Mouse (Mus musculus): ENCODE data around the gene Fto. TPM values are rescaled to one million over a fixed set of nuclear protein-coding genes. Genes with fewer than 3 reads are reported as not detected.

Fto gene
- total RNA-seq, 2 experiments from 2014 or later, result 69.8 to 77.5 TPM

DNA sequence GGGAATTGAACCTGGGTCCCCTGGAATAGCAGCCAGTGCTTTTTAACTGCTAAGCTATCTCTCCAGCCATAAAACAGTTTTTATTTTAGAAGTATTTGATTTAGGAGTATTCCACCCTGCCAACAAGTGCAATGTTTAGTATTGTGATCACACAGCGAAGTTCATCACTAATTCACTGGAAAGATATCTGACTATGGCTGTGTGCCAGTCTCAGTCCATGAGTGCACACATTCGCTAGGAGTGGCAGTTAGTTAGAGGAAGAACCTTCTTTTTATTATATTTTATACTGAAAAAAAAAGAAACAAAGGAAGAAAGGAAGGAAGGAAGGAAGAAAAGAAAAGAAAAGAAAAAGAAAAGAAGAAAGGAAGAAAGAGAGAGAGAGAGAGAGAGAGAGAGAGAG is 174.1 kb downstream of the Fto start:
- intact Hi-C loops (cut with DNase I), result loop anchor here (5.0 kb wide), 2 partner anchors 110 to 310 kb away; no protein-coding TSS in a partner anchor
- no peak for DNase-seq

- DNase-seq, result peak in 1 of 2 experiments; percentile 52
- intact Hi-C loops (cut with DNase I), result loop anchor here (5.0 kb wide), 2 partner anchors 111 to 309 kb away; no protein-coding TSS in a partner anchor
Measured at GRCm38 (mm10) chr8:91488086-91488783, 174.9 kb downstream of the Fto start.

DNA sequence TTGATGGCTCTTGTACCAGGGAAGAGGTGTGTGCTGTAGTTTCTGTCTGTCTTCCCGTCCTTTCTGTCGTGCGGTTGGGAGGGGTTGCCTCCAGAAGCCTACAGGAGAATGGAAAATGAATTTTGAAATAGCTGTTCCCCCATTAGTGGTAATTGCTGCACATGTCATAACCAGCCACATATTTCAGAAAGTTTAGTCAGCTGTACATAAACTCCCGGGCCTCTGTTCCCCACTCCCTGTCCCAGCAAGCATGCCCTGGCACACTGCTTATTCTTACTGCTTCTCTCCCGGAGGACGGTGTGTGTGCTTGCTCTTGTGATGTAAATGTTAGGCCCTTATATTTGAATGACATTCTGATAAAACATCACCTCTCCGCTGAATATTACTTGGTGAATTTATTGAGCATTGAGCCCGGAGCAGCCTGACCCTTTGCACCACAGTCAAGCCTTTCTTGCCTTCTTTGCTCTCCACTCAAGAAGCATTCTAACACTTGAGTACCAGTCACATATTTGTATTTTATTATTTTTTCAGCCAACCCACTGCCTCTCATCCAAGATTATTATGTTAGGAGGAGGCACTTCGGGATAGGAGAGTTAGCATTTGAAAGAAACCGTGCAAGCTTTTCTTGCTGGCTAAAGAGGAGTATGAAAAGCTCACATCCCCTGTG is 175.6 kb downstream of the Fto start:
- no peak for DNase-seq
- intact Hi-C loops (cut with DNase I), result loop anchor here (5.0 kb wide), 2 partner anchors 112 to 308 kb away; no protein-coding TSS in a partner anchor

GRCm38 (mm10) chr8:91490065-91490464 is 176.7 kb downstream of the Fto start:
- intact Hi-C loops (cut with DNase I), result no loop called here
- no peak for DNase-seq

GRCm38 (mm10) chr8:91493373-91493772 is 180.0 kb downstream of the Fto start:
- DNase-seq, result no peak
- intact Hi-C loops (cut with DNase I), result no loop called here

DNA sequence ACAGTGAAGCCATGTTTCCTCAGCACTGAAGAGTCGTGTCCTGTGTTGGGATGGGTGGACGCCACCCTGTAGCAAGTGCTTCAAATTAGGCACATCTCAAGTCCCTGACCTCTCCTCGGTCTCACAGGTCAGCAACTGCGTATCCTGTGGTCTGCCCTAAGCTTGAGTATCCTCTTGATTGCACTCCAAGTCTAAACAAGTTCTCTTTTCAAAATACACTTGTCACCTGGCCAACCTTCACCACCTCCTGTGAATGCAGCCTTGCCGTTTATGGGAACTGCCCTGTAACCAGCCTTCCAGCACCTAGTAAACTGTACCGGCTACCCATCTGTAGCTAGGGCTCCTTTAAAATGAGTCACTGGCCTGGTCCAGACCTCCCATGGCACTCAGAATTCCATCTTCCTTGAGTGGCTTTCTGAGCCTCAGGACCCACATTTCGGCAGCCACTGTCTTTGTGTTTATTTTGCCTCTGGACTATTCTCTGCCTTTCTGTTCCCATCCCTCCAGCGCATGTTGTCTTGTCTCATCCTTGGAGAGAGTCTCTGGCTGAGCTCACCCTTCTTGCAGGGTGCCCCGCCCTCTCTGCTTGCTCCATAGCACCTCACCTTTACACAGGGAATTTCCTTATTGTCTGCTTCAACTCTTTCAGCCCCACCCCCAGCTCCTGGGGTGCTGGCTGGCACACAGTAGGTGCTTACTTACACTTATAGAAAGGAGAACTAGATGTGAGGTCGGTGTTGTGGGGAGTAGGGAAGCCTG is 181.4 kb downstream of the Fto start:
- intact Hi-C loops (cut with DNase I), result no loop called here
- DNase-seq, result no peak

DNA sequence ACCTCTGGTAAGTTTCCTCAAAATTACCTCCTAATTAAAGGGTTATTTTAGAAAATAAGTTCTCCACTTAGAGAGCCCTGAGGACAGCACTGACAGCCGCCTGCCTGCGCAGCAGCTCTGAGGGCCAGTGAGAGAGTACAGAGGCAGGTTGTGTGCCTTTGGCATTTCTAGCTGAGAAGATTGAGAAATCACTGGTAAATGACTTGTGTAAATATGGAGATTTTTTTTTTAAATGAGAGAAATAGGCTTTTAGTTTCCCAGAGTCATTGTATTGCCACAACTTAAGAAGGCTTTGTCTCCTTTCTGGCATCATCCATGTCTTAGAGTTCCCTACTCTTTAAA is 181.9 kb downstream of the Fto start:
- intact Hi-C loops (cut with DNase I), result no loop called here
- no peak for DNase-seq

DNA sequence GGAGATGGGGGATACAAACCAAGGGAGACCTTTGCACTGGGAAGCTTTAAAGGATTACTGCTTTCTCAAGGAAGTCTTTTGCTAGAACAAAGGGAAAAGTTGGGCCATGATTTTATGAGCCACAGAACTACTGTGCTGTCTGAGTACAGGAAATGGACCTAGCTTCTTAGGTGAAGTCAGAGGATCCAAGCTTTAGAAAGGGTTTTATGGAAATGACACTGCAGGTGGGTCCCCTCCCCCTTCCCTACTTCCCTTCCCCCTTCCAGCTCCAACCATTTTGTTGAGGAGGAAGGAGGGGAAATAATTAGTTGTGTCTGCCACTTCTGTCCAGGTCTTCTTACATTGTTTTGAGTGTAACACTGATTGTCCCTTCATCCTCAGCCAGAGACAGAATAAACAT is 182.7 kb downstream of the Fto start:
- intact Hi-C loops (cut with DNase I), result no loop called here

GRCm38 (mm10) chr8:91496936-91497335 is 183.6 kb downstream of the Fto start:
- DNase-seq, result no peak
- intact Hi-C loops (cut with DNase I), result no loop called here

More for the DNA sequence above, 182.7 kb downstream of the Fto start:
- DNase-seq, result no peak

GRCm38 (mm10) chr8:91498611-91499010 is 185.3 kb downstream of the Fto start:
- no peak for DNase-seq
- intact Hi-C loops (cut with DNase I), result no loop called here

GRCm38 (mm10) chr8:91499303-91499702 is 186.0 kb downstream of the Fto start:
- intact Hi-C loops (cut with DNase I), result no loop called here
- DNase-seq, result no peak

GRCm38 (mm10) chr8:91501960-91502600 is 188.8 kb downstream of the Fto start:
- no peak for DNase-seq
- intact Hi-C loops (cut with DNase I), result no loop called here

DNA sequence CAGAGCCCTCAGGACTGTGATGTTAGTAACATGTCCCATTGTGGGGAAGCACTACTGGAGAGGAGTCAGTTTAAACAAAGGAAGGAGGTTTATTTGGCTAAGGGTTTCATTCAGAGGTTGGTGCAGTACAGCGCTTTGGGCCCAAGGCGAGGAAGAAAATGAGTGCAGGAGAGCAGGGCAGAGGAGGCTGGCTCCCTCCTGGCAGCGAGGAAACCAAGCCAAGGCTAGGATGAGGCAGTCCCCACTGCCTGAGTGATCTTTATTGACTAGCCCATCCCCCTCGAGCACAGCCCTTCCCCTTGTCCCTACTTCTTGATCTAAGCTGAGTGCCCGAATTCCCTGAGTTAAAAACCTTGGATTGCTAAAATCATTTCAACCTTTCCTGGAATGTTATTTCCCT is 189.5 kb downstream of the Fto start:
- intact Hi-C loops (cut with DNase I), result no loop called here
- DNase-seq, result no peak

DNA sequence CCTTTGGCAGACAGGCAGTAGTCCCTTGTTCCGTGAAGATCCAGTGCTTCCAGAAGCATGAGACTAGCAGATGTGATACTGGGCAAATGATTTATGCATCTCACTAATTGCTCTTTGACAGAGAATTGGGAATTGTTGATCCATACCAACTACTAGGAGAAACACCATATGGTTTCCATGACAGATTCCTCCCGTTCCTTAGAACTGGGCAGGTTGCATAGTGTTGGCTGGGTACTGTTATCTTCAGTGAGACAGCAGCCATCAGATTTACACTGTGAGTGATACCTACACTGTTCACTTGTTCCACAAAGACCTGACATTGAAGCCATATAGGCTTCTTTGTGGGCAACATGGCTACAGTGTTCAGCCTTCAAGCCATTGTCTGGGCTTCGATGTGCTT is 191.0 kb downstream of the Fto start:
- intact Hi-C loops (cut with DNase I), result no loop called here
- DNase-seq, result no peak

DNA sequence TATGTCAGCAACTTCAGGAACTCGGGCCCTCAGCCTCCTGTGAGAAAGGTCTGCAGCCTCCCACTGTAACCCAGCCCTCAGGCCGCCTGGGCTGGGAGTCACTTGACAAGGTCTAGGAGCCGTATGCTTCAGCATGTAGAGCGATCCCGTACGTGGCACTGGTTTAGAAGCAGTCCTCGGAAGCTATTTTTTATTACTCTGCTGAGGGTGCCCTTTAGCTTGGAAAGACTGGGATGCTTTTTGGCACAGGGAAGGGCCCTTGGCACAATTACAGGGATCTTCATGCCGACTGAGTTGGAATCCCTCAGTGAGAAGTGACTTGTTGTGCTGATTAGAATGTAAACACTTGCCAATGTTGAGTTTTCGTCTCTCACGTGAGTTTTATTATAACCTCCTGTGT is 191.6 kb downstream of the Fto start:
- peak in 1 of 2 experiments; percentile 23 for DNase-seq
- intact Hi-C loops (cut with DNase I), result no loop called here

DNA sequence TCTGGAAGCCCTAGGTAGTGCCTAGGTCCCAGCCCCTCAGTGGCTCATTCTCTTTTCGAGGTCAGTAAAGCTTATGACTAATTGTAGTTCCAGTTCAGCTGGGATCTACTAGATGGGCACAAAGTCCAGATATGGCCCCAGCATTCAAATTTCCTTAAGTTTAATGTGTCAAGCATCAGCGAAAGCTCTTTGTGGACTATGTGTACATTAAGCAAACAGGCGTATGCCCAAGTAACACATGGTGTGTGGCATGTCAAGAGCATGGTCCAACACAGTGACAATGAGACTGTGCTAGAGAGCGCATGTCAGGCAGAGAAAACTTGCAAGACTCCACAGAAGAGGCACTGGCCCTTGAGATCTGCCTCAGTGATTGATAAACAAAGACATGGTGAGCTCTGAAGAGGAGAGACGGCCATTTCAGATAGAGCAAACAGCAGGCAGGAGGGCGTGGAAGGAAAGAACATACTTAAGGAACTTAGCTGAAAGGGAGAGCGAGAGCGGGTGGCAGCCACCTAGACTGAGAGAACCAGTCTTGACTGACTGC is 192.2 kb downstream of the Fto start:
- intact Hi-C loops (cut with DNase I), result no loop called here
- no peak for DNase-seq

DNA sequence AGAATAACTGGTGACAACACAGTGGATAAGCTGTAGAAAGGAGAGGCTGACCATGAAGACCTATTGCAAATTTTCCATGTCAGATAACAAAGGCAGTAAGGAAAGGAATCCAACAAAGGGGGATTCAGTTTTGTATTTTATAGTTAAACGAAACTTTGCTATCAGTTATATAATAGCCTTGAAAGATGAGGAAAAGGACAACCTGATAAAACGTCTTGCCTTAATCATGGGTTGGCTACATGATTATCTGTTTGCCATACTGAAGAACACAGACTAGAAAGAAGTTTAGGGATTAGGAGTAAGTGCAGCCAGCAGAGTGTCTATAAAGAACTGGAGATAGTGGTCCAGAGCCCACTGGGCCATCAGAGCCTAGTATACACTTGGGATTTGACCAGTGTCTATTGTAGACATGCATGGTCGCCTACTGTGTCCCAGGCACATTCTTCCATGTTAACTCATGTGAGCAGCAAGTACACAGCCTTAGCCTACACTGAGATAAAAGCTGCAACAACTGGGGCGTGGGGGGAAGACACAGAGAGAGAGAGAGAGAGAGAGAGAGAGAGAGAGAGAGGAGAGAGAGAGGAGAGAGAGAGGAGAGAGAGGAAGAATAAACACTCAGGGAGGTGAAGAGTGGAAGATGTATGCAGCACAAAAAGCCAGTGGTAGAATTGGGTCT is 192.8 kb downstream of the Fto start:
- no peak for DNase-seq
- intact Hi-C loops (cut with DNase I), result no loop called here

DNA sequence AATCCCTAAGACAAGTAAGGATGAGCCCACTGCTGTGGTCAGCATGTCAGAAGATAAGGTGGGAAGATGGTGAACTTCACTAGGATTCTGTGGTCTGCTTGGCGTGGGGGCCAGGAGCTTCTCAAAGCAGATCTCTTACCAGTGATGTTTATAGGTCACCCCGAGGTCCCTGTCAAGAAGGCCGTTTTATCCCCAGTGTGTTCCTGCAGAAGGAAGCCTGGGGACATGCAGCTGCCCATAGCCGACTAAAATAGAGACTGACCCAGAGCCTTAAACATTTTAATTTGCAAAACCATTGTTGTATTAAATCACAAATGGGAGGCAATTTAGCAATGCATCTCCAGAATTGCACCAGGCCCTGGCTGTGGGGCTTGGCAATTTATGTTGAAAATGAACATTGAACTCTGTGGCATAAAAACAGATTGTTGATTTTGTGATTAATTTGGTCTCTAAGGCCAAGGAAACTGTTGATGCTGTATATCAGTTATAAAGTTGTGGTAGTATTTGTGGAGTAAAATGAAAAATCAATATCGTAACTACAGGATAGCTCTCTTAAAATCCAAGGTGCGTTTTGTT is 193.4 kb downstream of the Fto start:
- intact Hi-C loops (cut with DNase I), result no loop called here
- no peak for DNase-seq

GRCm38 (mm10) chr8:91507681-91508097 is 194.4 kb downstream of the Fto start:
- no peak for DNase-seq
- intact Hi-C loops (cut with DNase I), result no loop called here

DNA sequence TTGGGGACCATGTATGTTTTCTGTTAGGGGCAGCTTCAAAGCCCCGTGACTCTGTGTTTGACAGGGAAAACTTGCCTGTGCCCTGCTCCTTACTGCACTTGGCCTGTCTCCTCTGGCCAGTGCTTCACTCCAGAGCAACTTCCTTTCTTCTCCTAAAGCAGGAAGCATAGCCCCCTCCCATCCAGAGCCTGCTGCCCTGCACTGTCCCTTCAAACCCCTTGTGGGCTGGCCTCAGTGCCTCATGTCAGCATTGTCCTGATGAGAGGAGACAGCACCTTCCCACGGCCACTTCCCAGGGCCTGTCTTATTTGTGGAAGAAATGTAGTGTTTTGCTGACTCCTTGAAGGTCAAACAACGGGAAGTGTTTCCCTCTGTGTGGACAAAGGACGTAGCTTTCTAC is 195.0 kb downstream of the Fto start:
- DNase-seq, result no peak
- intact Hi-C loops (cut with DNase I), result no loop called here

Data from gastrocnemius, postnatal 36 days (tissue).